Mouse (Mus musculus) myocyte (in vitro differentiated cells): ENCODE measurements around the gene 1500015O10Rik.

Experiments
- E2F4 ChIP-seq: IDR thresholded peaks from one replicate; pipeline ENCODE4 v1.6.1; 2011; ENCODE audit warnings: mild to moderate bottlenecking, control low read depth, moderate library complexity; ENCODE audit not compliant: insufficient read depth
- REST ChIP-seq: IDR thresholded peaks from one replicate; pipeline ENCODE4 v1.6.1; 2011; ENCODE audit warnings: mild to moderate bottlenecking, control low read depth, moderate library complexity; ENCODE audit not compliant: insufficient read depth, insufficient read length
- SRF ChIP-seq: IDR thresholded peaks from one replicate; pipeline ENCODE4 v1.6.1; 2011; ENCODE audit warnings: low read depth; ENCODE audit not compliant: control insufficient read depth, insufficient read length

- TF ChIP-seq E2F4, result no peak
- no peak for TF ChIP-seq SRF
- no peak for TF ChIP-seq REST
Measured at GRCm38 (mm10) chr1:43689983-43690382, 40.4 kb upstream of the 1500015O10Rik start.
